Mouse (Mus musculus) kidney, postnatal 10 days (tissue): ENCODE measurements at regions not wholly inside any gene's neighbourhood (a gene's known extent, or its start where the extent isn't known, plus 50 kb on each side); places are given as distances from the start of the nearest gene placed in this dataset.

Experiments
- DNase-seq: peaks from one replicate; pipeline ENCODE4 v3.0.0; 2021; ENCODE audit warnings: mixed read lengths

- peak; percentile 61 for DNase-seq
These were observed 507.1 kb upstream of the Adam5 start for GRCm38 (mm10) chr8:25331161-25331776.

GRCm38 (mm10) chr8:25329791-25330190 is 505.6 kb upstream of the Adam5 start:
- DNase-seq: no peak

- DNase-seq: no peak
These were observed 504.1 kb upstream of the Adam5 start for GRCm38 (mm10) chr8:25328318-25328717.

- DNase-seq: no peak
These were observed 502.8 kb upstream of the Adam5 start for GRCm38 (mm10) chr8:25326930-25327329.

- DNase-seq: no peak
These were observed 502.1 kb upstream of the Adam5 start for GRCm38 (mm10) chr8:25326257-25326656.

- DNase-seq: no peak
These were observed 500.6 kb upstream of the Adam5 start for GRCm38 (mm10) chr8:25324731-25325130.

- DNase-seq: peak; percentile 47
These were observed 499.7 kb upstream of the Adam5 start for GRCm38 (mm10) chr8:25323643-25324420.

GRCm38 (mm10) chr8:25316383-25316782 is 492.2 kb upstream of the Adam5 start:
- DNase-seq: no peak

- DNase-seq: no peak
These were observed 487.8 kb upstream of the Adam5 start for GRCm38 (mm10) chr8:25311811-25312533.

GRCm38 (mm10) chr8:25307956-25308355 is 483.8 kb upstream of the Adam5 start:
- DNase-seq: no peak

GRCm38 (mm10) chr8:25307511-25307910 is 483.3 kb upstream of the Adam5 start:
- peak; percentile 28 for DNase-seq

- peak; percentile 75 for DNase-seq
These were observed 482.8 kb upstream of the Adam5 start for GRCm38 (mm10) chr8:25306769-25307491.
